In the genomic region with DNA sequence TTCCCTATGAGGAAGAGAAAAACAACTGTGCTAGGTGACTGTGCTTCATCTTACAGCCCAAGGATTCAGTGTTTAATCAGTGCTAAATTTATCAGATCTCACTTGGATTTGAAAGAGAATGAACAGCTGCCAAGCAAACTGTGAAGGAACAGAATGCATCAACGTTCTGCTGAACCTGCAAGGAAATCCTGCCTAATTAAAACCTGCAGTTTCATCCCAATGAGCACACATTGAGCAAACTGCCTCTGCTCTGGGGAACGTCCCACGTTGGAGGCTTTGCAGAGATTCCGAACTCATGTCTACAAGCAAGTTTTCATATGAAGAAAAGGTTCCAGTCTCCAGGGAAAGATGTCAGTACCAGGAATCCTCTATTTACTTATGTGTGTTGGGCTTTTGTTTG, we compare ENCODE assay signal across 20 mouse cellular contexts.
DNase-seq lines count a peak whose midpoint lies in the region; TF ChIP-seq lines count a peak whose summit lies in the region.
"Had no signal": no experiment of that assay in that cellular context is flagged by ENCODE, and none has a peak within 500 bp of the region (broad histone marks: within the 10 kb centered on the region; RNA-seq: fewer than 3 reads in every experiment).

No protein-coding gene starts in this region.

- TF ChIP-seq CTCF in left cerebral cortex, adult 2 months (IDR thresholded peaks at IDR 0.05) = no peak

- intact Hi-C loops in left cerebral cortex, postnatal 25 days (cut with DNase I) = no loop called here
- intact Hi-C loops in left cerebral cortex, adult 2 months (cut with DNase I) = no loop called here

- peak; percentile 8 for DNase-seq in cerebellum, adult 9-10 months
- DNase-seq in cerebellum, postnatal 4 days (ENCODE audit: low spot score in 2 of 2) = no peak
- peak; percentile 13 for DNase-seq in heart, adult 11 months
- DNase-seq in heart, adult 9 months (ENCODE audit: low spot score in 2 of 2) = no peak
- DNase-seq in left cerebral cortex, postnatal 25 days (ENCODE audit: low spot score in 2 of 2) = peak; percentile 23 to 67
- DNase-seq in left cerebral cortex, adult 2 months (ENCODE audit: extremely low spot score in 1 of 2, low spot score in 2 of 2) = no peak
- peak; percentile 72 for DNase-seq in telencephalon, adult 2 months (ENCODE audit: low read depth, low spot score)
- DNase-seq: adrenal gland, adult 8-10 months; cerebellum, adult 11-12 months; gastrocnemius, postnatal 14 days; heart, adult 2 months; heart, postnatal 4 days; kidney, adult 11 months; liver, postnatal 0 days; lung, postnatal 10 days; thymus, postnatal 14 days had no signal

- H3K4me3 ChIP-seq in left cerebral cortex, adult 2 months = no peak overlapping the region
- H3K4me3 ChIP-seq: forebrain, embryonic 15.5 days; heart, adult 2 months; heart, embryonic 15.5 days; limb, embryonic 10.5 days; midbrain, embryonic 12.5 days had no signal

- H3K27ac ChIP-seq in left cerebral cortex, adult 2 months = no peak overlapping the region
- H3K27ac ChIP-seq: forebrain, embryonic 15.5 days; heart, adult 2 months; heart, embryonic 15.5 days; limb, embryonic 10.5 days; midbrain, embryonic 12.5 days had no signal

Comparison
In these comparisons a context has a peak if more than half of its experiments do, and no peak if none do; other contexts are left out.
1. DNase-seq: peak in cerebellum, adult 9-10 months (single experiment), heart, adult 11 months (single experiment), left cerebral cortex, postnatal 25 days (2 of 2) and telencephalon, adult 2 months (single experiment); none in cerebellum, postnatal 4 days (0 of 2), heart, adult 9 months (0 of 2) and left cerebral cortex, adult 2 months (0 of 2).